Mouse (Mus musculus): ENCODE results near the gene Ptchd4. TPM values are rescaled to one million over a fixed set of nuclear protein-coding genes. Genes with fewer than 3 reads are reported as not detected.
A peak's percentile ranks its signal among the peaks of the same experiment; 100 is the strongest.

The Ptchd4 gene
- not detected in 2 replicates for total RNA-seq (2017)

- no peak for ATAC-seq (replicated peaks in 1 of 2; ENCODE audit: insufficient read depth in 1 of 2, low FRiP score in 2 of 2, low TSS enrichment in 1 of 2, low read depth in 1 of 2, poor library complexity in 2 of 2, severe bottlenecking in 2 of 2)
Observed at GRCm38 (mm10) chr17:42315669-42316611, at the start of gene Ptchd4. Gene Ptchd4 (plus strand): TSS chr17:42315947.

DNA sequence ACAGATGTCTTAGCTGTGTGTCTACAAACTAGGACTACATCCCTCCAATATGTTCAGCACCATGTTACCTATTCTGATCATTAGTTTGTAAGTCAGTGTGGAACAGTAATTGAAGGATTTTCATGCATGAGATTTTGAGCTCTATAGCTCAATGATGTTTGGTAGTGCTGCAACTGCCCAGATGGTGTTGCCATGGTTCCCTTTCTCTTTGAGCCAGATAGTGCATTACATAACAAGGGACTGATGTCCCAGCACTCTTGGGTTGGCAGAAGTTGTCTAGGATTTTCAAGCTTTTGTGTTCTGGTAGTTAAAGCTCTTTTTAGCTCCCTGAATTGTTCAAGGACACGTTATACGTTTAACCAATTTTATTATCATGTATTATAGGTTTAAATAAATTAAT lies 38.9 kb upstream of the Ptchd4 start:
- no peak for ATAC-seq (replicated peaks in 1 of 2; ENCODE audit: insufficient read depth in 1 of 2, low FRiP score in 2 of 2, low TSS enrichment in 1 of 2, low read depth in 1 of 2, poor library complexity in 2 of 2, severe bottlenecking in 2 of 2)

- no peak for ATAC-seq (replicated peaks in 1 of 2; ENCODE audit: insufficient read depth in 1 of 2, low FRiP score in 2 of 2, low TSS enrichment in 1 of 2, low read depth in 1 of 2, poor library complexity in 2 of 2, severe bottlenecking in 2 of 2)
Observed at GRCm38 (mm10) chr17:42284391-42284790, 31.4 kb upstream of the Ptchd4 start.

GRCm38 (mm10) chr17:42286255-42286654 lies 29.5 kb upstream of the Ptchd4 start:
- no peak for ATAC-seq (replicated peaks in 1 of 2; ENCODE audit: insufficient read depth in 1 of 2, low FRiP score in 2 of 2, low TSS enrichment in 1 of 2, low read depth in 1 of 2, poor library complexity in 2 of 2, severe bottlenecking in 2 of 2)

GRCm38 (mm10) chr17:42290341-42290740 lies 25.4 kb upstream of the Ptchd4 start:
- ATAC-seq (replicated peaks in 1 of 2; ENCODE audit: insufficient read depth in 1 of 2, low FRiP score in 2 of 2, low TSS enrichment in 1 of 2, low read depth in 1 of 2, poor library complexity in 2 of 2, severe bottlenecking in 2 of 2), result no peak

GRCm38 (mm10) chr17:42291793-42292192 lies 24.0 kb upstream of the Ptchd4 start:
- ATAC-seq (replicated peaks in 1 of 2; ENCODE audit: insufficient read depth in 1 of 2, low FRiP score in 2 of 2, low TSS enrichment in 1 of 2, low read depth in 1 of 2, poor library complexity in 2 of 2, severe bottlenecking in 2 of 2), result no peak

DNA sequence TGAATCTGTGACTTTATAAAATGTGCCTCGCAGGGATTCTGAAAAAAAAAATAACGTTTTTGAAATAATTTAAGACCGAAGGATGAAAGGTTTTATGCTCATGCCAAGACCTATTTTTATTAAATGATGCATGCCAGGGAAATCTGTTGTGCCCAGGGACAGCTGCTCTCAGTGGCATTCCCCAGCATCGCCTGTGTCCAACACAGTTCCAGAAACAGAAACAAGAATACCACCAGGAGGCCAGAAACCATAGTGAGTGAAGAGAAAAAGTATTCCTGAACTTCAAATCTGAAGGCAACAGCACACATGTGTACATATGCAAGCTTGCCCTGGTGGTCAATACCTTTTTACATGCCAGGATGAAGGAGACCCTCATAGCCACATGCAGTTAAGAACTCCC lies 17.8 kb upstream of the Ptchd4 start:
- ATAC-seq (replicated peaks in 1 of 2; ENCODE audit: insufficient read depth in 1 of 2, low FRiP score in 2 of 2, low TSS enrichment in 1 of 2, low read depth in 1 of 2, poor library complexity in 2 of 2, severe bottlenecking in 2 of 2), result no peak

GRCm38 (mm10) chr17:42299681-42300080 lies 16.1 kb upstream of the Ptchd4 start:
- ATAC-seq (replicated peaks in 1 of 2; ENCODE audit: insufficient read depth in 1 of 2, low FRiP score in 2 of 2, low TSS enrichment in 1 of 2, low read depth in 1 of 2, poor library complexity in 2 of 2, severe bottlenecking in 2 of 2), result no peak

DNA sequence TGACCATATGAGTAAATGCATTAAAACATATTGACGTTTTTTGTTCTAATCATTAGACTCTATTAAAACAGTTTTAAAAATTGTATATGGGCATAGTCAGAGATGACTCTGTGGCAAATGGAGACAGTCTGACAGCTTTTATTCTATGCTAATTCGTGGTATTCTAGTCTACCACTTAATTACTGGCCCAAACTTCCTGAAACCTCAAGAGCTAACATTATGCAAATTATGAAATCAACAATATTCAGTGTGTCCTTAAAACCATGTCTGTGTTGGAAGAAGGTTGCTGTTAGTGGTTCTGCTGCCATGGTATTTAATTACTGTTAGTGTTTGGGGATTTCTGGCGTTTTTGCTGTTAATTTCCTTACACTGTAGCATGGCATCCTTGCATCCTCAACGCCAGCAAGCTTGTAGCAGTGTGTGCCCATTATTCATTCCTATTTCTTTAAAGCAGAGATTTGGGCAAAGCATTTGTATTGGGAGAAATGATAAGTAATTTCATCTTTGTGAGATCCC lies 12.6 kb upstream of the Ptchd4 start:
- ATAC-seq (replicated peaks in 1 of 2; ENCODE audit: insufficient read depth in 1 of 2, low FRiP score in 2 of 2, low TSS enrichment in 1 of 2, low read depth in 1 of 2, poor library complexity in 2 of 2, severe bottlenecking in 2 of 2), result no peak

DNA sequence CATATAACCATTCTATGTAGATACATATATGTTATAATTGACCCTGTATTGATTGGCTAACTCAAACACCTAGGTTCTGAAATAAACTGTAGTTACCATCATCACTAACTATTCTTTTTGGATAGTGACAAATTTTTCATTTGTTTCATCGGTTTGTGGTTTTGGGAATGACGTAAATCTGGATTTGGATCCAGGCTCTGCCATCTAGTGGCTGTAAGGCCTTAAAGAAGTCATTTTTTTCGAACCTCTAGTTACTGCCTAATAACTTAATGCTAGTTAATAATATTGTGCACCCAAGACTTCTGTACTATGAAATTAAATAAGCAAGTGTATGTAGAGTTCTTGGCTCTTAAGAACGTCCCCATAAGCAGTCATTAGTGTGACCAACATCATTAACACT lies 11.5 kb upstream of the Ptchd4 start:
- no peak for ATAC-seq (replicated peaks in 1 of 2; ENCODE audit: insufficient read depth in 1 of 2, low FRiP score in 2 of 2, low TSS enrichment in 1 of 2, low read depth in 1 of 2, poor library complexity in 2 of 2, severe bottlenecking in 2 of 2)

GRCm38 (mm10) chr17:42307001-42307400 lies 8.7 kb upstream of the Ptchd4 start:
- ATAC-seq (replicated peaks in 1 of 2; ENCODE audit: insufficient read depth in 1 of 2, low FRiP score in 2 of 2, low TSS enrichment in 1 of 2, low read depth in 1 of 2, poor library complexity in 2 of 2, severe bottlenecking in 2 of 2), result no peak

DNA sequence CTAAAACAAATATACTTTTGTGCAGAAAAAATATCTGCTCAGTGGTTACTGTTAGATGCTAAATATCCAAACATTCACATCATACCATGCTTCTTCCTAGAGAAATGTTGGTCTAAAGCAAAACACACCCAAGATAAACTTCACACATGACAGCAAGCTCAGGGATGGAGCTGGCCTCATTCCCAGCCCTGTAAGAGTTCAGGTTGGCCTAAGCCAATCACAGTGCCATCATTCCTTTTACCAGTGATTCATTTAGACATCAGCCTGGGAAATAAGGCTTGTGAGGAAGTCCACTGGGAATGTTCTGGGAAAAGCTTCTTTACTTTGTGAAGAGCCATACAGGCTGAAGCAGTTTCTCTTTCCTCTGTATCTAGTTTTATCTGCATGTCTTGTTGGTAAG lies 5.6 kb upstream of the Ptchd4 start:
- ATAC-seq (replicated peaks in 1 of 2; ENCODE audit: insufficient read depth in 1 of 2, low FRiP score in 2 of 2, low TSS enrichment in 1 of 2, low read depth in 1 of 2, poor library complexity in 2 of 2, severe bottlenecking in 2 of 2), result no peak

DNA sequence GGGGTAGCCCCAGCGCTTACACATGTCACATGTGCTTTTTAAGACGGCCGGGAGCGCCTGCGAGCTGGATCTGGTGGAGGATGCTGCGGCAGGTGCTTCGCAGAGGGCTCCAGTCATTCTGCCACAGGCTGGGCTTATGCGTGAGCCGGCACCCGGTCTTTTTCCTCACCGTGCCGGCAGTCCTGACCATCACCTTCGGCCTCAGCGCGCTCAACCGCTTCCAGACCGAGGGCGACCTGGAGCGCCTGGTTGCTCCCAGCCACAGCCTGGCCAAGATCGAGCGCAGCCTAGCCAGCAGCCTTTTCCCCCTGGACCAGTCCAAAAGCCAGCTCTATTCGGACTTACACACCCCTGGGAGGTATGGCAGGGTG lies 850 bp downstream of the Ptchd4 start:
- ATAC-seq (replicated peaks in 1 of 2; ENCODE audit: insufficient read depth in 1 of 2, low FRiP score in 2 of 2, low TSS enrichment in 1 of 2, low read depth in 1 of 2, poor library complexity in 2 of 2, severe bottlenecking in 2 of 2), result peak in 1 of 2 experiments; percentile 10; a peak in 1 of 4 replicates

DNA sequence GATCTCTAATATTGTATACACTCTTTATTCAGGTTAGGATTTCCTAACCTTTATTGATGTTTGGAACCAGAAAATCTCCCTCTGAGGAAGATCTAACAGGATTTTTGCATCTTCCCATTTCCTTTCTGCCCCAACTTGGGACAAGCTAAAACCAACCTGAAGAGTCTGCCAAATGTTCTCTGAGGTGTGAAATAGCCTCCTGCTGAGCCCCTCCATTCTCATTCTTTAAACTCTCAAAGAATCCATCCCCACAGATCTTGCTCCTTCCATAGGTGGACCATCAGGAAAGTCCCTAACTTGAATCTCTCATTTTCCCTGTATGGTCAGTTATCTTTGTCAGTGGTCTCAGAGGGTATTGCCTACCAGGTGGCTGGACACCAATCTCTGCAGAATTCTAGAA lies 20.0 kb downstream of the Ptchd4 start:
- ATAC-seq (replicated peaks in 1 of 2; ENCODE audit: insufficient read depth in 1 of 2, low FRiP score in 2 of 2, low TSS enrichment in 1 of 2, low read depth in 1 of 2, poor library complexity in 2 of 2, severe bottlenecking in 2 of 2), result no peak

GRCm38 (mm10) chr17:42336571-42336970 lies 20.8 kb downstream of the Ptchd4 start:
- ATAC-seq (replicated peaks in 1 of 2; ENCODE audit: insufficient read depth in 1 of 2, low FRiP score in 2 of 2, low TSS enrichment in 1 of 2, low read depth in 1 of 2, poor library complexity in 2 of 2, severe bottlenecking in 2 of 2), result no peak

DNA sequence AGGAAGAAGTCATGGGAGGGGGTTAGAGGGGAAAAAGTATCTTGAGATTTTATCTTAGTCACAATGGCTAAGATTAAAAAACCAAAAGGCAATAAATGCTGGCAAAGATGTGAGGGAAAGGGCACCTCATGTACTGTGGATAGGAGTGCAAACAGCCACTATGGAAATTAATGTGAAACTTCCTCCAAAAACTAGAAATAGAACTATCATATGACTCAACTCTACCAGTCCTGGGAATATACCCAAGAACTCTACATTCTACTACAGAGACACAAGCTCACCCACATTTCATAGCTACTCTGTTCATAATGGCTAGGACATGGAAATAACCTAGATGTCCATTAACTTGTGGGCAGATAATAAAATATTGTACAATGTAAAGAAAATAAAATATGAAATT lies 30.3 kb downstream of the Ptchd4 start:
- ATAC-seq (replicated peaks in 1 of 2; ENCODE audit: insufficient read depth in 1 of 2, low FRiP score in 2 of 2, low TSS enrichment in 1 of 2, low read depth in 1 of 2, poor library complexity in 2 of 2, severe bottlenecking in 2 of 2), result no peak

GRCm38 (mm10) chr17:42358481-42358880 lies 42.7 kb downstream of the Ptchd4 start:
- no peak for ATAC-seq (replicated peaks in 1 of 2; ENCODE audit: insufficient read depth in 1 of 2, low FRiP score in 2 of 2, low TSS enrichment in 1 of 2, low read depth in 1 of 2, poor library complexity in 2 of 2, severe bottlenecking in 2 of 2)

GRCm38 (mm10) chr17:42363085-42363710 lies 47.5 kb downstream of the Ptchd4 start:
- ATAC-seq (replicated peaks in 1 of 2; ENCODE audit: insufficient read depth in 1 of 2, low FRiP score in 2 of 2, low TSS enrichment in 1 of 2, low read depth in 1 of 2, poor library complexity in 2 of 2, severe bottlenecking in 2 of 2), result no peak
